Mouse (Mus musculus) spleen, postnatal 4 days (tissue): ENCODE measurements around the gene Dnaaf2.

Source experiments
- DNase-seq, 2 experiments: peaks; one replicate each; pipeline ENCODE4 v3.0.0; 2022; ENCODE audit warnings: low spot score in 2 of 2

Dnaaf2 gene

DNA sequence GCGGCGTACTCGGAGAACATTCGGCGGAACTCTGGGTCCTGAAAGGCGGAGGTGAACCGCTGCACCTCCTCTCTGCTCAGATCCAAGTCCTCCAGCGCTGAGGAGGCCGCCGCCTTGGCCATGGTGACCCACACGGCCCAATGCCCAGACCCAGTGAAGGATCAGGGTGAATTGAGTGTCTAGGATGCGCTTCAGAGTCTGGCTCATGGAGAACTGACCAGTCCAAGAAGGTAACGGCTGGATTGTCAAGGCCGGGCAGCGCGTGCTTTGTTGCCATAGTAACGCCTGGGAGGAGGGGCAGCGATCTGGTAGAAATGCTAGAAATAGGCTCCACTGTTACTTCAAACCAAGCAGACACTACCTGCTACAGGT lies at the start of gene Dnaaf2:
Gene Dnaaf2, minus strand, starts transcription at position 266 of the 372 bp plus-strand sequence.
- peak in 1 of 2 experiments; percentile 65 for DNase-seq

DNA sequence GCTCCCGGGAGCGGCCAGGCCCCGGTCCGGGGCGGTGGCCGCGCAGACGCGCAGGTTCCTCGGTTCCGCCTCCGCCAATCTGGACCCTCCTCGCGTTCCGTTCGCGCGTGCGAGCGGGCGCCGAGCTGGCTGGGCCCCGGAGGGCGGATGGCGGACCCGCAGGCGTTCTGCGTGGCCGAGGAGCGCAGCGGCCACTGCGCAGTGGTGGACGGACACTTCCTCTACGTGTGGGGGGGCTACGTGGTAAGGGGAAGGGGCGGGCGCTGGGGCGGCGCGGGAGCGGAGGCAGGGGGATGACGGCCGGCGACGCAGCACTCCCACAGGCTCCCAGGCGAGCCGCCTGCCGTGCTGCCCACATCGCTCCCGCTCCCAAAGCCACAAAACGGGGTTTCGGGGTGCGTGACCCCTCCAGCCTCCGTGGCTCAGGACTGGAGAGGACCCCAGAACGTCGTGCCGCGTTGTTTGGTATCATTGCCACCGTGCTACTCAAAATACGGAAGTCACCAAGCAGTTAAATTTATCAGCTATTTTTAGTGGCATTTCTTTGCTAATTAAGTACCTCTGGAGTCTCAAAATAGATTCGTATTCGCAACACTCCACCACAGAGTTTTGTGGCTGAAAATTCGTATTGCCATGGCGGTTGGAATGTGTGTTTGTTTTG lies 43.7 kb upstream of the Dnaaf2 start:
- DNase-seq, result peak; percentile 57 to 83

DNA sequence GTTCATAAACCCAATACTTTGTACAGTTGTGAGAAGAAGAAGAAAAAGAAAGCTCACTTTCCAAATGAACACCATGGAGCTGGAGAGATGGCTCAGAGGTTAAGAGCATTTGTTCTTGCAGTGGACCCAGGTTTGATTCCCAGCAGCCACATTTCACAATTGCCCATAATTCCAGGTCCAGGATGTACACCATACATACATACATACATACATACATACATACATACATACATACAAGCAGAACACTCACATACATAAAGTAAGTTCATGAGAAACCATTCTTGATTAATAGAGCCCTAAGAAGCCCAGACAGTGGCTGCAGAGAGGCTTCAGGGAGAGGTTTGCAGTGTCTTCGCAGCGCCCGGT lies 43.2 kb upstream of the Dnaaf2 start:
- no peak for DNase-seq

DNA sequence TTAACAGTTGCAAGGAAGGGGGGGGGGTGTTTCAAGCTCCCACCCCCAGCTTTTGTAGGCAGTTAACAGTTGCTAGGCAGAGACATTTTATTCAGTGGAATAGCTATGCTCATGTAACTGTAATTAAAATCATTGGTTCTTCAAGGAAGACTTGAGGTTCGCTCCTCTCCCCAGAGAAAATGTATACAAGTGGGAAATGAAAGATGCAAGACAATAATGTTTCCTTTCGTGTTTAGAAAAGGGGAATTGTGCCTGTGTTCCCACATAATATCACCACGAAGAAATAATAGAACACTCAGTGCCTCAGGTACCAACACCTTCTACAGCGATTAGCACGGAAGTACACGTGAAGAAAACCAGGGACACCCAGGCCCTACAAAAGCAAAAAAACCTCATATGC lies 42.6 kb upstream of the Dnaaf2 start, which contains the start of gene Klhdc1:
Gene Klhdc1, plus strand, starts transcription at position 301 of the 400 bp plus-strand sequence.
- no peak for DNase-seq

DNA sequence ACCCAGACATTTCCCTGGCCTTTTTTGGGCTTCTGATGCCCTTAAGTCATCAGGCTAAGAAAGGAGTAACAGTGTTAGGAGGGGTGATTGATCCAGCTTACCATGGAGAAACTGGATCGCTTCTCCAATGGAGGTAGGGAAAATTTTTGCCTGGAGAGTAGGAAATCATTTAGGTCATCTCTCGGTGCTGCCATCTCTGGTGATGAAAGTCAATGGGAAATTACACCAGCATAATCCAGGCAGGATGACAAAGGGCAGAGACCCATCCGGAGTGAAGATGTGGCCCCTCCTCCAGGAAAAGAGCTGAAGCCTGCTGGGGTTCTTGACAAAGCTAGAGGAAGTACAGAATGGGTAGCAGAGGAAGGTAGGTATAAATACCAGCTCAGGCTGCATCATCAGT lies 40.1 kb upstream of the Dnaaf2 start:
- DNase-seq, result no peak

DNA sequence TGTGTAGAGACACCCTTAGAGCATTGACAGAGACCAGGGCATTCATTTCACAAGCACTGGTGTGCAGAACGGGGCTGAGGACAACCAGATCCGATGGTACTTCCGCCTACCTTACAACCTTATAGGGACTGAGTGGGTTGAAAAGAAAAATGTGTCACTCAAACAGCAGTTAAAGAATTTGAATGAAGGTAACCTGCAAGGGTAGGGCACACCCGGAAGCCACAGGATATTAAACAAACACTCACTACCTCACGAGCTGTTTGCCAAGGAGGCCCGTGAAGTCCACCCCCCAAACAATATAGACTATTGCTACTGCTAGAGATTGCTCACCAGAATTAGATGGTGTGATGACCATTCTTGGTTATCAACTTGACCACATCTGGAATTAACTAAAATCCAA lies 37.6 kb upstream of the Dnaaf2 start:
- DNase-seq, result no peak

DNA sequence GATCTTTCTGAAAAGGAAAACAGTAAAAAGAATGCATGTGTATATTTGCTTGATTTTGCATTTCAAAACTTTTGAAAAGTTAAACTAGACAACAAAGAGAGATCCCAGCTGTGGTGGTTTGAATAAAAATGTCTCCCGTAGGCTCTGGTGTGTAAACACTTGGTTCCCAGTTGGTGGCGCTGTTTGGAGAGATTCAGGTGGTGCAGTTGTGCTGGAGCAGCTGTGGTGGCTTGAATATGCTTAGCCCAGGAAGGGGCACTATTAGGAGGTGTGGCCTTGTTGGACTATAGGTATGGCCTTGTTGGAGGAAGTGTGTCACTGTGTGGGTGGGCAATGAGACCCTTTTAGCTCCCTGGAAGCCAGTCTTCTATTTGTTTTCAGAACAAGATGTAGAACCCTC lies 31.0 kb upstream of the Dnaaf2 start:
- DNase-seq, result peak; percentile 60 to 79

DNA sequence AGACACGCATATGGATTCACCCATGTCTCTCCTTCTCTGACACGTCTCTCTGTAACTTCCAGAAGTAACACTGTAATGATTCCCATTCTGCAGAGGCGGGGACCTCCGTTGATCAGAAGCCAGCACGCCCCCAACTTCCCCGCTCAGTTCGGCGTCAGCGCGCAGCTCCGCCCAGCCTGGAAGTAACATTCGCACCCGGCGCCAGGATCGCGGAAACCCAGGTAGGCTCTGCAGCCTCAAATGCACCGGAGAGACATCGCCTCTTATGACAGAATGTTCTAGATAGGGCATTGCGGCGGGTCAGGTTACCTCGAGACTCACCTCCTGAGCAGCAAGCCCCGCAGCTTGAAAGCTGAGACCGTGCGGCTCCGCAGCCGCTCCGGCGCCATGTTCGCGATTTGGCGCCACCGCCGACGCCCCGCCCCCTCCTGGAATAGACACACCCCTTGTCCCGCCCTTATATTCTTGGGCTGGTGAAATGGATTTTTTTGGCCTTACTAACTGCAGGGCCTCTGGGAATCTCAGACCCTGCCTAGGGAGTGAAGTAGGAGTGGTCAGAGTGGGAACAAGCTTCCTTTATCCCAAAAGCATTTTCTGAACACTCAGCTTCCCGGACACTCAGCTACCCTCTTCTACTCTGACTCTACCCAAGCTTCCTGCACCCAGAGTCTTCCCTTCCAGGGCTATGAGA lies 29.7 kb upstream of the Dnaaf2 start, which contains the start of gene Pole2:
Gene Pole2, minus strand, starts transcription at position 420 of the 691 bp plus-strand sequence.
- DNase-seq, result peak; percentile 89 to 96

DNA sequence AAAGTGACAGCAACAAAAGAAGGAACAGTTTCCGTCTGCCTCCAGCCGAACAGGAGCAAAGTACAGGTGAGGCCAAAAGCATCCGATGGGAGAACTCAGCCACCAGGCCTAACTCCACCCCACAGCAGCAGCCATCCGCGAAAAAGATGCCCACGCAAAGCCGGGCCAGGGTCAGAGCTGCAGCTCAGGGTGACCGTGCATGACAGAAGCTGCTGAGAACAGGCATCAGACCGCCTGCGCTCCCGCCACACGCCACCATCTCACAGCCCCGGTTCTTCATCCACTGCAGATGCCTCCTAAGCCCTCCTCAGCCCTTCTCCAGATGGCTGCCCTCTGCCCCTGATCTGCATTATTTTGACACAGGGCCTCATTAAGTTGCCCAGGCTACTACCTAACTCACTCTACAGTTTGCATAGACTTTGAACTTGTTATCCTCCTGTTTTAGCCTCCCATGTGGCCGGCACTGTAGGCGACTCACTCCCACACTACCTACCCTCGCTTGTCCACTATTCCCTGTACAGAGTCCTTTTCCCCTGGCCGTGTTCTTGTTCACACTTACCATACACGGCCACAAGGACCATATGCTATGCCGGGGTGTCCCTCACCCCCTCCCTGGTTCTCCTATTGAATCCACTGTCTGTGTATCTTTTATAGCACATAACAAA lies 22.5 kb upstream of the Dnaaf2 start:
- no peak for DNase-seq

DNA sequence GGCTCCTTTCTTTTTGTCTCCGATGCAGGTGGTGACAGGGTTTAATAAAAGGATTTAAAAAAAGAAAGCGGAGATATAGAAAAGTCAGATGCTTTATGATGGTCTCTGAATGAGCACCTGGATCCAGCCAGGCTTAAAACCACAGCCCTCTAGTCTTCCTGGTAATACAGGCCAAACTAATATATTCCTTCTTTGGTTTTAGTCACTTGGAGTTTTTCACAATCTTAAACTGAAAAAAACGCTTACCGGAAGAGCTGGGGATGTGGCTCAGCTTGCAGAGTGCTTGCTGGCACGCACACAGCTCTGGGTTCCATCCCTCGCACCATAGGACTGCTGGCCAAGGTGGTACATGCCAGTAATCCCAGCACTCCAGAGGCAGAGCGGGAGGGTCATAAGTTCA lies 18.4 kb upstream of the Dnaaf2 start:
- DNase-seq, result no peak

DNA sequence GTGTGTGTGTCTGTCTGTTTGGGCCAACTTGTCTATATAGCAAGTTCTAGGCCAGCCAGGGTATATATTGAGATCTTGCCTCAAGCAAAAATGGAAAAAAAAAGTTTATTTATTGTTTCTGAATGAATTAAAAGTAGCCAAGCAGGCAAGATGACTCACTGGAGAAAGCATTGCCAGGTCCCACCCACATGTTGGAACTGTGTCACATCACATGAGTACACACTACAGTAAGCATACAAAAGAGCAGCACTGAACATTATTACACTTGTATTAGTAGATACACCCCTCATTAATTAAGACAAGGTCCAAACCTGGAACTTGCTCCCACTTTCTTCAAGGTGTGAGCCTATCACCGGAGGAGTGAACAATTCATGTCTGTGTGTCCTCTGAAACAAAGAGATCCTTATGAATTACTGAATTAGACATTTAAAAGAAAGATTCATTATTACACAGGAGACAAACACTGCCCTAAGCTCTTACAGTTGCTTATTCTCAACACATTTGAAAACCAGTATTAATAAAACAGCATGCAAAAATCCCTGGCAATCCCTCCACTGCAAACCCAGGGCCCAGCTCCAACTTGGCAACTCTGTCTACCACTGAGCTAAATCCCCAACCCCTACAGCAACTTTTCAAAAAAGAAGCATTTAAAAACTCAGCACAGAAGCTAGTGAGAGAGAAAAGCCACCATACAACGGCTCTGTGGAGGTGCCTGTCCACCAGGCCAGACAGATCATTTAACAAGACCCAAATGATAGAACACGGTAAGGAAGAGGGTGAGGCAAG lies 17.0 kb upstream of the Dnaaf2 start:
- no peak for DNase-seq

DNA sequence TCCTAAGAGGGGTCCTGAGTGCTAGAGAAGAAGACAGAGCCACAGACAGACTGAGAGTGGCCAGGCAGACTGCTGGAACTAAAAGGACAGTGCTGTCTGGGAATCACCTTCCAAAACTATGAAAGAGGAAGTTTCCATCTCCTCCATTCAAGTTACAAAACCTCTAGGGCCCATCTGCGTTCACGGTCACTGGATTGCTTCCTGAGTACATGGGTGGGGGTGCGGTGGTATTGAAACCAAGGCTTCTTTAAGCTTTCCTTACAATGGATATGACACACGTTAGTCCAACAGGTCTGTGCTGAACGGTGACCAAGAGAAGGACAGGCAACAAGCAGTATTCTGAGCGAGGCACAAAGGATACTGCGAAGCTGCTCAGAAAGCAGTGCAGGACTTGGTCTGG lies 16.2 kb upstream of the Dnaaf2 start:
- no peak for DNase-seq

DNA sequence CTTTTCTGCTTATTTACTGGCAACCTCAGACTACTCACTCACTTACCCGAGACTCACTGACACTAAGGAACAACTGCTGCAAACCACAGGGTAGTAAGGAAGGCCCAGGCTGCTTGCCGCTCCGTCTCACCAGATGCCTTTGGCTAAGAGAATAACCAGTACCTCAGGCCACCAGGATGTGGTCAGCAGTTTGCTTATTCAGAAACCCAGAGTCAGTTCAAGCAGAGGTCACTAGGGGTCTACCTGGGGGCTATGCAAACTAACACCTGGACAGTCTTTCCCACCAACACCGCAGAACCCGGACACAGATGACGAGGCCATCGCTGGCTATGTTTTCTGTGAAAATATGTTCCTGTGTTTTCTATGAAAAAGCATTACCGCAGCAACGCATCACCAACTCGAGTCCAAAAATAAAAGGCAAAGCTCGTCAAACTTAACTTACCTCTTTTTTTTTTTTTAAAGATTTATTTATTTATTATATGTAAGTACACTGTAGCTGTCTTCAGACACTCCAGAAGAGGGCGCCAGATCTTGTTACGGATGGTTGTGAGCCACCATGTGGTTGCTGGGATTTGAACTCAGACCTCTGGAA lies 15.1 kb upstream of the Dnaaf2 start:
- no peak for DNase-seq

DNA sequence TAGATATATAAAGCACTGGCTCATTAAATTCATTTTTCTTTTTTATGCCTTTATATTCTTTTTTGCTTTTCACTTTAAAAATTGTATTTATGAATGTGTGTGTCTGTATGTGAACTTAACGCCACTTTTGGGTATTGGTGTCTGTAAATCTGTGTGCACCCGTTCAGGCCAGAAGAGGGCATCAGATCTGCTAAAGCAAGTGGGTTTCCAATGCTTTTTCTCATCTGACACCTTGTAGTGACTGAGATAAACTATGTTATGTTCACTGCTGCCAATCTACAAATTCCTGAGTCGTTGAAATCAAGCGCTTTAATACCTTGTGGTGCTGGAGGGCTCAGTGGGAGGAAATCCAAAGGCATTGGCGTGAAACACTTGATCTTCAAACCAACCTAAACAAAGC lies 12.8 kb upstream of the Dnaaf2 start:
- no peak for DNase-seq

DNA sequence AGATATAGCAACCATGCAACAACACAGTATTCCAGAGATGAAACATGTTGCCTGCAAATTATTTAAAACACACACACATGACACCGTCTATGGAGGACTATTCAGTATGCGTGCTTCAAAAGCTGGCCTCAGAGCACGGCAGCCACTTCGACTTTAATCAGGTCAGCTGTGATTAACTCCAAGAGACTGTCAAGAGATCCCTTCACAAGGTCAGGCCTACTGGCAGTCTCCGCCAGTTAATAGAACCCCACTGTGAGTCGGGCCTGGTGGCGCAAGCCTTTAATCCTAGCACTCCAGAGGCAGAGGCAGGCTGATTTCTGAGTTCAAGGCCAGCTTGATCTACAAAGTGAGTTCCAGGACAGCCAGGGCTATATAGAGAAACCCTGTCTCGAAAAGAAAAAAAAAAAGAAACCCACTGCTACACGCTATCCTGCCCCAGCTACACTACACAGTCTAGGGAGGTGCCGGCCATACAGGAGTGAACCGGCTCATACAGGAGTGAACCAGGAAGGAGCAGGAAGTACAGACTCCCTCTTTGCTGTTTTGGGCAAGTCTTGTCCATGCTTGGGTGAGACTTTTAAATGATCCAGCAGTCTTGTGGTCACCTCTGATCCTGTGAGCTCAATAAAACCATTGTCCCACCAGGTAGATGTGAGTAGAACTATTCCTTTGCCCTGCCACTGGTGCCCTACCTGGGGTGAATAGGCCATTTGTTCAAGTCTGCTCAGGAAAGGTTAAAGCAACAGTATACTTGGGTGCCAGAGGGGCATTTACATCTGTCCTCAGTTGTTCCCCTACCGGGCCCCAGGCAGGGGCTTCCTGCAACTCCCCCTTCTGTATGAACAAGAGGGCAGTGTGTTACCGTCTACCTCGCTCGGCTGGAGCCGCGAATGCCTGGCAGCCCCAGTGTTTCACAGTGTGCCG lies 12.1 kb upstream of the Dnaaf2 start:
- DNase-seq, result no peak

DNA sequence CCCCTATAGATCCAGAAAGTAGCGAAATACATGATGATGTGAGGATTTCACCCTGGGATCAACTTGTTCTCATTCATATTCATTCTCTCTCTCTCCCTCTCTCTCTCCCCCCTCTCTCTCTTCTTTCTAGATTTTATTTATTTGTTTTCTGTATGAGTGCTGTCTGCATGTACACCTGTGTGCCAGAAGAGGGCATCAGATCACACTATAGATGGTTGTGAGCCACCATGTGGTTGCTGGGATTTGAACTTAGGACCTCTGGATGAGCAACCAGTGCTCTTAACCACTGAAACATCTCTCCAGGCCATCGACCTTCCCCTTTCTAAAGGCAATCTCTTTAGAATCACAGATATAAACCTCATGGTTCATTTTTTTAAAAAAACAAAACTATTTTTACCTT lies 10.3 kb upstream of the Dnaaf2 start:
- DNase-seq, result no peak

DNA sequence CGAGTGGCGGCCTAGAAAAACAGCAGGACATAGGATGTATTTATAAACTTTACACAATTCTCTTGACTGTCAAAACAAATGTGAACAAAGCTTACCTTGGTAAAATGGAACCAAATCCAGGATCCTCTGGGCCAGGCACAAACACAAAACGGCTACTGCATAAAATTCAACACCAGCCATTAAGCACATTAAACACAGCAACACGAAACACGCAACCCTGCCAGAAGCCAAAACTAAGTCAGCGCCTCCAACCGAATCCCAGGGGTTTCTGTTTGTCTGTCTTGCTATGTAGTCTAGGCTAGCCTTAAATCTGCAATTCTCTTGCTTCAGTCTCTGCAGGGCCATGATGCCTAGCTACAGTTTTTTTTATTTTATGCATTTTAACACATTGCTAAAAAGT lies 9.7 kb upstream of the Dnaaf2 start:
- no peak for DNase-seq

DNA sequence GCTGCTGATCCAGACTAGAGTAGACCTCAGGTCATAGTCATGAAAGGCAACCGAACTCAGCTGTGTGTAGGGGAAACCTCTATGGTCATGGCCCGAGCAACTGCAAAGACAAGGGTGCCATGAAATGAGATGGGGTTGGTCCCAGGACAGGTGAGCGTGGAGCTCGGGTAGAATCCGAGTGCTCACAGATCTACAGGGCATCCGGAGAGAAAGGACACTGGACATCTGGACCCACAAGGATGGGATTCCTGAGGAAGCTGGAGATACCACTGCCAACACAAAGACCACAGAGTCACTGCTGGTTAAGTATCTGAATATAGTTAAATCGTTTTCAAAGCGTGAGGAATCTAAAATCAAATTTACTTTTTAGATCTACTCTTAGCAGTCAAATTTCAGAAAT lies 9.2 kb upstream of the Dnaaf2 start:
- DNase-seq, result no peak

DNA sequence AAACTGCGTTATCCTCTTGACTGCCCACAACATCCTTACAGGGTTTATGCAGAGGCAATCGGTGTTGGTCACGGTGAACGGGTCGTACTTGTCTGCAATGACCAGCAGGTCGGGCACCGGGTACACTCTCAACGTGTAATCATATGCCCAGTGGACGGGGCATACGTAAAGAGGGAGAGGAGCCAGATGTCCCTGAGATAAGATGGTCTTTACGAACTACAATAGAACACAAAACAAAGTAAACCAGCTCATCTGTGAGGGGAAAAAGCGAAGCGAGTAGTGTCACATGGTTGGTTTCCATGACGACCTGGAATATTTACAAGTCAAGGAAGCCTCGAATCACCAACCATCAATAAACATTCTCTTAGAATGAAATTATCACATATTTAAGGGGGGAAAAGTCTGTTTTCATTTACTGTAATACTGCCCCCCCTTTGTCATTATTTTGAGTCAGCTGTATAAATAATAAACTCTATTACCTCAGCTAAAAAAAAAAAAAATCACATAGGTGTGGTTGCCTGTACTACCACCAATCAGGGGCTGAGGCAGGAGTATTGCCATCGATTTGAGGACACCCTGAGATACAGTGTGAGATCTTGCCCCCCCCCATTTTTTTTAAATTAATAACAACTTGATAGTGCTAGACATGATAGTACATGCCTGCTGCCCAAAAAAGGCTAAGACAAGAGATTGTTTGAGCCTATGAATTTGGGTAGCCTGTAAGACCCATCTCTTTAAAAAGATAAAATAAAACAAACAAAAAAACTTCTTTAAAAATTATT lies 6.0 kb upstream of the Dnaaf2 start, which contains the start of gene Gm49384:
Gene Gm49384, minus strand, starts transcription at position 216 of the 782 bp plus-strand sequence.
- DNase-seq, result no peak

DNA sequence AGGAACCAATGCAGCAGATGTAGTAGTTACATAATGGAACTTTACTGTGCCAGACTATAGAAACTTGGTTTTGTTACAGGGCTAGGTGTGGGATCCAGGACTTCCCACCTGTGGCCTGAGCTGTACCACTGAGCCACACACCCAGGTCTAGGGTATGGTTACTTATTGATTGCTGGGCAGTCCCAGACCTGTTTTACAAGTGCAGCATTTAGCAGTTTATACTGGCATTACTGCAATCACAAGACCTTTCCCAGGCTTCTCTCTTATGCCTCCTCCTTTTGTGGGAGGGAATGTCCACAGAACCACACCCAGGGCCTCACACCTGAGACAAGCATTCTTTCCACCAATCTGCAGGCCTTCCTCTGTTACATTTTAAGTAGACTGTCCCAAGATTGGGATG lies 756 bp upstream of the Dnaaf2 start:
- no peak for DNase-seq
